Mouse (Mus musculus): ENCODE results near the gene Usp11. TPM values are rescaled to one million over a fixed set of nuclear protein-coding genes. Genes with fewer than 3 reads are reported as not detected.

The Usp11 gene
- total RNA-seq, 2 experiments from 2014 or later = 100 to 114 TPM

Other genes starting within 250 kb of the Usp11 start
- under 1 TPM in 1 of 2 experiments, not detected in 1; 0.20 TPM for gene Rgn, start 154.1 kb upstream of the Usp11 start, total RNA-seq (2021)
- gene Rbm10, start 86.4 kb upstream of the Usp11 start, total RNA-seq (2021) = 10 to 100 TPM; 42.1 to 51.6 TPM
- gene Ndufb11, start 86.3 kb upstream of the Usp11 start, total RNA-seq (2021) = 100 to 1,000 TPM; 142 to 160 TPM
- gene Uba1, start 45.6 kb upstream of the Usp11 start, total RNA-seq (2021) = 100 to 1,000 TPM; 334 to 347 TPM
- 100 to 1,000 TPM; 265 to 299 TPM for gene Cdk16, start 16.0 kb upstream of the Usp11 start, total RNA-seq (2021)
- 100 to 1,000 TPM; 172 to 185 TPM for gene Araf, start 93.9 kb downstream of the Usp11 start, total RNA-seq (2021)
- under 1 TPM; 0.63 to 0.99 TPM for gene Timp1, start 166.3 kb downstream of the Usp11 start, total RNA-seq (2021)
- 100 to 1,000 TPM; 554 to 584 TPM for gene Syn1, start 217.1 kb downstream of the Usp11 start, total RNA-seq (2021)
- gene Cfp, start 227.6 kb downstream of the Usp11 start, total RNA-seq (2021) = 10 to 100 TPM in 1 of 2 experiments, 1 to 10 TPM in 1; 6.0 to 18.8 TPM
- gene Elk1, start 246.7 kb downstream of the Usp11 start, total RNA-seq (2021) = 10 to 100 TPM; 55.4 to 62.5 TPM